Mouse (Mus musculus): ENCODE measurements around the gene Rora. TPM values are rescaled to one million over a fixed set of nuclear protein-coding genes. Genes with fewer than 3 reads are reported as not detected.

Gene Rora
- total RNA-seq, 2 experiments from 2014 or later: 24.2 to 26.3 TPM

- DNase-seq: no peak
Observed at GRCm38 (mm10) chr9:69354228-69354627, 700.6 kb downstream of the Rora start.

- DNase-seq: peak; percentile 48 to 79
Observed at GRCm38 (mm10) chr9:69357834-69358233, 704.2 kb downstream of the Rora start.

- no peak for DNase-seq
Observed at GRCm38 (mm10) chr9:69358797-69359196, 705.2 kb downstream of the Rora start.

GRCm38 (mm10) chr9:69361951-69362445 is 708.4 kb downstream of the Rora start:
- DNase-seq: no peak

- no peak for DNase-seq
Observed at GRCm38 (mm10) chr9:69362766-69363165, 709.2 kb downstream of the Rora start.

- no peak for DNase-seq
Observed at GRCm38 (mm10) chr9:69364117-69364516, 710.5 kb downstream of the Rora start.

- DNase-seq: no peak
Observed at GRCm38 (mm10) chr9:69367055-69367454, 713.5 kb downstream of the Rora start.

GRCm38 (mm10) chr9:69368071-69368470 is 714.5 kb downstream of the Rora start:
- peak; percentile 62 to 86 for DNase-seq

GRCm38 (mm10) chr9:69371046-69371724 is 717.6 kb downstream of the Rora start:
- peak; percentile 16 to 33 for DNase-seq

- no peak for DNase-seq
Observed at GRCm38 (mm10) chr9:69372871-69373270, 719.3 kb downstream of the Rora start.

- no peak for DNase-seq
Observed at GRCm38 (mm10) chr9:69376982-69377653, 723.5 kb downstream of the Rora start.

- DNase-seq: no peak
Observed at GRCm38 (mm10) chr9:69377654-69378045, 724.1 kb downstream of the Rora start.

GRCm38 (mm10) chr9:69380546-69380945 is 727.0 kb downstream of the Rora start:
- DNase-seq: no peak

GRCm38 (mm10) chr9:69381741-69382140 is 728.2 kb downstream of the Rora start:
- DNase-seq: no peak

GRCm38 (mm10) chr9:69384475-69384874 is 730.9 kb downstream of the Rora start:
- DNase-seq: no peak

- no peak for DNase-seq
Observed at GRCm38 (mm10) chr9:69384905-69385304, 731.3 kb downstream of the Rora start.

GRCm38 (mm10) chr9:69387296-69387695 is 733.7 kb downstream of the Rora start:
- no peak for DNase-seq

GRCm38 (mm10) chr9:69390631-69391030 is 737.0 kb downstream of the Rora start:
- DNase-seq: no peak

- no peak for DNase-seq
Observed at GRCm38 (mm10) chr9:69394234-69394633, 740.6 kb downstream of the Rora start.

GRCm38 (mm10) chr9:69397432-69397759 is 743.8 kb downstream of the Rora start:
- DNase-seq: no peak

GRCm38 (mm10) chr9:69397760-69398452 is 744.3 kb downstream of the Rora start, which contains the start of gene Ice2:
TSS of gene Ice2 (plus strand) at chr9:69397906.
- DNase-seq: peak; percentile 80 to 83

GRCm38 (mm10) chr9:69398453-69398850 is 744.9 kb downstream of the Rora start:
- no peak for DNase-seq

GRCm38 (mm10) chr9:69404671-69405070 is 751.1 kb downstream of the Rora start:
- no peak for DNase-seq

Data from heart, adult 18-20 months (tissue).